Mouse (Mus musculus) hindbrain, embryonic 11.5 days (tissue): ENCODE measurements around the gene Adgrl1. TPM values are rescaled to one million over a fixed set of nuclear protein-coding genes. Genes with fewer than 3 reads are reported as not detected.

Experiments
- ATAC-seq: fragments of 200-750 bp; cut with Nextera tagmentation; 2 replicates; pipeline ENCODE4 v1.8.0; 2017; ENCODE audit warnings: mild to moderate bottlenecking, moderate TSS enrichment, moderate library complexity; ENCODE audit not compliant: low FRiP score
- DNase-seq: peaks from one replicate; pipeline ENCODE4 v3.0.0-alpha.2; 2015; ENCODE audit warnings: low spot score
- H3K27ac ChIP-seq: fragments of 300-500 bp; sonication (generic); 2 replicates; pipeline ENCODE4 v1.5.1; 2014; ENCODE audit warnings: mild to moderate bottlenecking, low read depth, low read length
- H3K27me3 ChIP-seq: fragments of 300-500 bp; sonication (generic); 2 replicates; pipeline ENCODE4 v1.6.1; 2014; ENCODE audit warnings: mild to moderate bottlenecking, low read length, moderate library complexity, mixed read lengths; ENCODE audit not compliant: control insufficient read depth, insufficient read depth
- H3K36me3 ChIP-seq: fragments of 300-500 bp; sonication (generic); 2 replicates; pipeline ENCODE4 v1.6.1; 2014; ENCODE audit warnings: mild to moderate bottlenecking, low read length, moderate library complexity, mixed read lengths; ENCODE audit not compliant: control insufficient read depth, insufficient read depth
- H3K4me1 ChIP-seq: fragments of 300-500 bp; sonication (generic); replicated peaks from 2 replicates; pipeline ENCODE4 v1.6.1; 2014; ENCODE audit warnings: low read length, mixed read lengths; ENCODE audit not compliant: control insufficient read depth, insufficient read depth
- H3K4me2 ChIP-seq: fragments of 300-500 bp; sonication (generic); replicated peaks from 2 replicates; pipeline ENCODE4 v1.6.1; 2014; ENCODE audit warnings: mild to moderate bottlenecking, low read depth, low read length
- H3K4me3 ChIP-seq: fragments of 300-500 bp; sonication (generic); 2 replicates; pipeline ENCODE4 v1.5.1; 2014; ENCODE audit warnings: low read depth, low read length
- H3K9ac ChIP-seq: fragments of 300-500 bp; sonication (generic); 2 replicates; pipeline ENCODE4 v1.6.1; 2014; ENCODE audit warnings: low read depth, low read length
- H3K9me3 ChIP-seq: fragments of 300-500 bp; sonication (generic); 2 replicates; pipeline ENCODE4 v1.6.1; 2016; ENCODE audit warnings: low read length; ENCODE audit not compliant: control insufficient read depth
- WGBS: fragments of 180-500 bp; shearing (Covaris S2); extraction: QIAGEN DNeasy Blood & Tissue Kit; methylation state at CpG from one replicate; pipeline ENCODE4 v1.1.7; 2014; 5-methylcytosine and 5-hydroxymethylcytosine counted together
- polyA plus RNA-seq: library from polyadenylated mRNA; unstranded; fragments of >200 nt; fragmentation: Nextera tagmentation; extraction: Ambion mirVana; gene quantifications from 2 replicates; pipeline ENCODE4 v1.2.1, GENCODE M21; 2014

The Adgrl1 gene
- polyA plus RNA-seq, 1 experiment from 2014 or later: 23.7 TPM

GRCm38 (mm10) chr8:83876080-83876837, 23.6 kb upstream of the Adgrl1 start:
- peak overlapping the region; percentile 70 for H3K4me3 ChIP-seq
- peak overlapping the region; percentile 95 for H3K4me2 ChIP-seq
- no peaks in the 10 kb centered on the region for H3K9me3 ChIP-seq
- H3K9ac ChIP-seq: peak overlapping the region; percentile 83
- H3K27ac ChIP-seq: 0 out of 2 replicates have a peak overlapping the region, but pooled peaks have one; percentile 17
- no peaks in the 10 kb centered on the region for H3K36me3 ChIP-seq
- peaks cover 7% of the 10 kb centered on the region; the same call in 1 of the 2 replicates for H3K4me1 ChIP-seq
- DNase-seq (peak; percentile 60), ATAC-seq (peak; percentile 17; the same call in 1 of the 2 replicates)
- WGBS: under 1% methylated on average over 41 of the region's 41 CpGs
- peaks cover 10% of the 10 kb centered on the region for H3K27me3 ChIP-seq

- H3K9ac ChIP-seq: no peak overlapping the region; the same call in 1 of the 2 replicates
- no peaks in the 10 kb centered on the region for H3K36me3 ChIP-seq
- 3% methylated on average over 10 of the region's 10 CpGs for WGBS
- ATAC-seq (no peak), DNase-seq (peak; percentile 41)
- peaks cover 10% of the 10 kb centered on the region for H3K27me3 ChIP-seq
- no peak overlapping the region for H3K27ac ChIP-seq
- H3K4me2 ChIP-seq: no peak overlapping the region
- H3K4me3 ChIP-seq: peak overlapping the region; percentile 70; the same call in 1 of the 2 replicates
- no peaks in the 10 kb centered on the region for H3K9me3 ChIP-seq
- H3K4me1 ChIP-seq: peaks cover 7% of the 10 kb centered on the region; the same call in 1 of the 2 replicates
Measured at GRCm38 (mm10) chr8:83876838-83877223, 23.1 kb upstream of the Adgrl1 start.

GRCm38 (mm10) chr8:83888409-83888808, 11.5 kb upstream of the Adgrl1 start:
- H3K9me3 ChIP-seq: no peaks in the 10 kb centered on the region
- 81% methylated on average over 2 of the region's 2 CpGs for WGBS
- no peak overlapping the region for H3K27ac ChIP-seq
- H3K4me1 ChIP-seq: no peaks in the 10 kb centered on the region
- no peaks in the 10 kb centered on the region for H3K36me3 ChIP-seq
- DNase-seq (no peak), ATAC-seq (no peak)
- no peak overlapping the region for H3K4me2 ChIP-seq
- no peak overlapping the region for H3K4me3 ChIP-seq
- H3K9ac ChIP-seq: no peak overlapping the region
- no peaks in the 10 kb centered on the region for H3K27me3 ChIP-seq

- Histone ChIP-seq H3K27me3 (peaks cover 2% of the 10 kb centered on the region; the same call in 1 of the 2 replicates), H3K4me2 (no peak overlapping the region), H3K27ac (no peak overlapping the region), H3K36me3 (no peaks in the 10 kb centered on the region), H3K9ac (no peak overlapping the region), H3K9me3 (no peaks in the 10 kb centered on the region), H3K4me3 (no peak overlapping the region), H3K4me1 (no peaks in the 10 kb centered on the region)
- 63% methylated on average over 4 of the region's 4 CpGs for WGBS
- ATAC-seq: no peak
- DNase-seq: no peak
Measured at GRCm38 (mm10) chr8:83892061-83892460, 7.8 kb upstream of the Adgrl1 start.

- no peak overlapping the region for H3K4me3 ChIP-seq
- peak; percentile 79 for DNase-seq
- H3K4me2 ChIP-seq: no peak overlapping the region
- H3K36me3 ChIP-seq: no peaks in the 10 kb centered on the region
- 3% methylated on average over 5 of the region's 5 CpGs for WGBS
- 0 out of 2 replicates have a peak, but pooled peaks cover 2% of the 10 kb centered on the region for H3K4me1 ChIP-seq
- H3K9ac ChIP-seq: no peak overlapping the region
- no peaks in the 10 kb centered on the region for H3K9me3 ChIP-seq
- H3K27ac ChIP-seq: no peak overlapping the region
- H3K27me3 ChIP-seq: peaks cover 2% of the 10 kb centered on the region; the same call in 1 of the 2 replicates
- no peak for ATAC-seq
Measured at GRCm38 (mm10) chr8:83893915-83894314, 6.0 kb upstream of the Adgrl1 start.

GRCm38 (mm10) chr8:83895894-83896293, 4.0 kb upstream of the Adgrl1 start:
- 2% methylated on average over 5 of the region's 5 CpGs for WGBS
- no peak for ATAC-seq

GRCm38 (mm10) chr8:83896461-83896860, 3.4 kb upstream of the Adgrl1 start:
- peaks cover 2% of the 10 kb centered on the region; the same call in 1 of the 2 replicates for H3K27me3 ChIP-seq
- no peak overlapping the region for H3K27ac ChIP-seq
- H3K9me3 ChIP-seq: no peaks in the 10 kb centered on the region
- DNase-seq: no peak
- no peak overlapping the region for H3K9ac ChIP-seq
- H3K4me2 ChIP-seq: no peak overlapping the region
- no peak overlapping the region for H3K4me3 ChIP-seq
- H3K4me1 ChIP-seq: 0 out of 2 replicates have a peak, but pooled peaks cover 2% of the 10 kb centered on the region
- H3K36me3 ChIP-seq: no peaks in the 10 kb centered on the region
- 82% methylated on average over 7 of the region's 7 CpGs for WGBS
- no peak for ATAC-seq

More at GRCm38 (mm10) chr8:83895894-83896293, 4.0 kb upstream of the Adgrl1 start:
- Histone ChIP-seq H3K9me3 (no peaks in the 10 kb centered on the region), H3K9ac (no peak overlapping the region), H3K4me2 (no peak overlapping the region), H3K36me3 (no peaks in the 10 kb centered on the region), H3K4me3 (no peak overlapping the region), H3K27ac (no peak overlapping the region), H3K27me3 (peaks cover 2% of the 10 kb centered on the region; the same call in 1 of the 2 replicates), H3K4me1 (0 out of 2 replicates have a peak, but pooled peaks cover 2% of the 10 kb centered on the region)
- DNase-seq: peak; percentile 65

GRCm38 (mm10) chr8:83897211-83897610, 2.7 kb upstream of the Adgrl1 start:
- H3K36me3 ChIP-seq: no peaks in the 10 kb centered on the region
- peak; percentile 83 for DNase-seq
- no peak overlapping the region for H3K27ac ChIP-seq
- H3K4me2 ChIP-seq: peak overlapping the region; percentile 40
- ATAC-seq: no peak
- peak overlapping the region; percentile 15; the same call in 1 of the 2 replicates for H3K9ac ChIP-seq
- 0 out of 2 replicates have a peak overlapping the region, but pooled peaks have one; percentile 12 for H3K4me3 ChIP-seq
- no peaks in the 10 kb centered on the region for H3K9me3 ChIP-seq
- peaks cover 2% of the 10 kb centered on the region; the same call in 1 of the 2 replicates for H3K27me3 ChIP-seq
- WGBS: 2% methylated on average over 26 of the region's 26 CpGs
- peaks cover 4% of the 10 kb centered on the region; the same call in 1 of the 2 replicates for H3K4me1 ChIP-seq
